Mouse (Mus musculus) hematopoietic stem cell, adult 5-6 weeks (primary cell): ENCODE measurements around the gene Atp11c. TPM values are rescaled to one million over a fixed set of nuclear protein-coding genes. Genes with fewer than 3 reads are reported as not detected.

ENCODE experiments used
- ATAC-seq, 2 experiments: fragments of 125-278 bp in 1 of 2; replicated peaks in 1 of 2; 2 replicates each; pipeline ENCODE4 v1.8.0; 2016 to 2017; ENCODE audit warnings: inconsistent platforms in 2 of 2, mild to moderate bottlenecking in 2 of 2, moderate number of reproducible peaks in 2 of 2, low read depth in 1 of 2, moderate TSS enrichment in 1 of 2; ENCODE audit not compliant: low FRiP score in 2 of 2, poor library complexity in 2 of 2, severe bottlenecking in 2 of 2, insufficient read depth in 1 of 2, low TSS enrichment in 1 of 2
- total RNA-seq: library from RNA; stranded (forward); fragments of 172-1452, 232-1000 nt; gene quantifications from 2 replicates; pipeline ENCODE4 v1.2.3, GENCODE M21; 2017

The Atp11c gene
- total RNA-seq, 1 experiment from 2014 or later, result 40.0 TPM

DNA sequence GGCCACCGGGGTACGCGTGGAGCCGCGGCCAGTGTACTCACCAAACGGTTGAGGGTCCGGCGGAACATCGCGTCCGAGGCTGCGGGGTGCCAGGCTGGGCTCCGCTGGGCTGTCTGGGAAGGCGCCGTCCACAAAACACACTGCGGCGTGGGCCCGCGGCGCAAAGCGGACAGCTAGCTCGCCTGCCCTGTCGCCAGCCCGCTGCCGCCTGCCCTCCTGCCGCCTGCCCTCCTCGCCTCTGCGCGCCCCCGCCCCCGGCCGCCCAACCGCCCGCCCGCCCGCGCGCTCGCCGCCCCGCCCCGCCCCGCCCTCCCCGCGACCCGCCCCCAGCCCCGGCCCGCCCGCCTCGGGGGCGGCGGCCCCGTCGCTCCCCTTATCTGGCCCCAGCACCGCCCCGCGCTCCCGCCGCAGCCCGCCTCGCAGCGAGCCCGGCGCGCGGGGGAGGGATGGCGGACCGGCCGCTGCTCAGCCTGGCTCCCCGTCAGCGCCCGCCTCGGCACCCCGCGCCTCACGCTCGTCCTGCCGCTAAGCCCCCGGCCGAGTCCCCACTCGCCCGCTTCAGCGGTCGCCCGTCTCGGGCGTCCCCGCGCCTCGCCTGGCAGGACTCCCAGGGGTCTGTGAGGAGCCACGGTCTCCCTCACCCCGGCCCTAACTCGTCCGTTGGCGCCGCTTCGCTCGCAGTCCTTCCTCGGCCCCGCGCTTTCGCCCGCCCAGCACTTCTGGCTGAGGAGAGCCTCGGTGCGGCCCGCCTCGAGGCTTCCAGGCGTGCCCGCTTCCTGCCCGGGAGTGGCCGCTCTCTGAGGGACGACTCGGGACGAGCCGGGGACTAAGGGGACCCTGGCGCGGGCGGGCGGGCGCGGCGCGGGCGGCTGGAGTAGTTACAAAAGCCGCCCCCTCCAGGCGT is 188.5 kb downstream of the Atp11c start:
- ATAC-seq, result peak in 1 of 2 experiments; percentile 46; a peak in 2 of 4 replicates

DNA sequence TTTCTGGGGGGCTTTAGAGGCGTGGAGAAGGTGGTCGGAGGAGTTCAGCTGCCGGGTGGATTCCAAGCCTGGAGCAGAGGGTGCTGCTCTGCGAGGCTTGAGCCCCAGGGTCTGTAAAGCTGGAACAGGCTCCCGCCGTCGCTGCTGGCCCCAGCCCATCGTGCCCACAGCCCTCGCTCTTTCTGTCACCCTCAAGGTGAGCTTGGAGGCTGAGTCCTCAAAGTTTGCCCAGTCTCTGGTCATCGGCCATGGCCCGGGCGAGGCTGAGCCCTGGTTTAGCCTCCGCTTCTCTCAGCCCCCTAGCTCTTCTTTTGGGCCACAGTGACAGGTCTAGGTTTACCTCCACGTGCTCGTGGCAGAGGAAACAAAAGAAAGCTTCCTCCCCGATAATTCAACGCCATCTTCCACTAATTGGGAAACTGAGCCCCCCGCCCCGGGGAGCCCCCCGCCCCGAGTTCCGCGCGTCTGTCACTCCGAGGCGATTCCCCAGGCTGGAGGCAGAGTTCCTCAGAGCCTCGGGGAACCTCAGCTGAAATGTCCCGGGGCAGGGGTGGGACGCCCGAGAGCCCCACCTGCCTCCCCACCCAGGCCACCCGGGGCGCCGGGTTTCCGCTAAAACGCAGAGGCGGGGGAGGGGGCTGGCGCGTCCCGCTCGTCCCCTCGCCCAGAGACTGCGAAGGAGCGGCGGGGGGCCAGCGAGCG is 189.3 kb downstream of the Atp11c start:
- no peak; a peak in 1 of 4 replicates for ATAC-seq

GRCm38 (mm10) chrX:60394292-60394691 is 198.2 kb downstream of the Atp11c start:
- ATAC-seq, result no peak

DNA sequence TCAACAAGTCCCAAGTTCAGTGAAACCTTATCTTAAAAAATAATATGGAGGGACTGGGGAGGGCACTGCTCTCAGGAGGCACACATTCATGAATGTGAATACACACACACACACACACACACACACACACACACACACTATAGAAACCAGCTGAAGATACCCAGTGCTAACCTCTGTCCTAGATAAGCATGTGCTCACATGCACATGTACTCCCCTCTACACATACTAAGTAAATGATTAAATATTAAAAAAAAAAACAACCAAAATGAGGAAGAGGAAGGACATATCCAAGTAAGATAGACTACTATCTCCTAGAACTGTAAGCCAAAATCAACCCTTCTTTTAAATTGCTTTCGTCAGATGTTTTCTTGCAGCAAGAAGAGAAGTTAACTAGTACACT is 205.6 kb downstream of the Atp11c start:
- no peak for ATAC-seq

GRCm38 (mm10) chrX:60381711-60382110 is 210.8 kb downstream of the Atp11c start:
- ATAC-seq, result no peak

- ATAC-seq, result no peak
Observed at GRCm38 (mm10) chrX:60380386-60380785, 212.1 kb downstream of the Atp11c start.

DNA sequence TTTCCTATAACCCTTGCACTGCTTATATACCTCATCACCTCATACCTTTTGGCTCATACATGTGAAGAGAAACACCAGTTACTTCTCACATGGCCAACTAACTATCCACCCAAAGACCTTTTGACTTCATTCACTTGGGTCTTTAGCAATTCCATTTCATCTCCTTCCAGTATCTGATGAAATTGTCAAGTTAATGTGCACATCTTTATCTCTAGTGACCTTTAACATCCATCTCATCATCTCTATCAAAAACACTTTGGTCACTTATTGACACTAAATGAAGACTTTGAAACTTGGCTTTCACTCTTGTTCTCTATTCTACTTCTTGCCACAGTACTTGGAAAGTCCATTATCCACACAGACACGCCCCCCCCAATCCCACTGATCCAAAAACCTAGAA is 243.8 kb downstream of the Atp11c start:
- no peak for ATAC-seq

- ATAC-seq, result no peak; a peak in 2 of 4 replicates
Observed at GRCm38 (mm10) chrX:60345447-60345846, 247.1 kb downstream of the Atp11c start.

- ATAC-seq, result no peak
Observed at GRCm38 (mm10) chrX:60344991-60345390, 247.5 kb downstream of the Atp11c start.

GRCm38 (mm10) chrX:60329735-60330134 is 262.8 kb downstream of the Atp11c start:
- no peak for ATAC-seq

DNA sequence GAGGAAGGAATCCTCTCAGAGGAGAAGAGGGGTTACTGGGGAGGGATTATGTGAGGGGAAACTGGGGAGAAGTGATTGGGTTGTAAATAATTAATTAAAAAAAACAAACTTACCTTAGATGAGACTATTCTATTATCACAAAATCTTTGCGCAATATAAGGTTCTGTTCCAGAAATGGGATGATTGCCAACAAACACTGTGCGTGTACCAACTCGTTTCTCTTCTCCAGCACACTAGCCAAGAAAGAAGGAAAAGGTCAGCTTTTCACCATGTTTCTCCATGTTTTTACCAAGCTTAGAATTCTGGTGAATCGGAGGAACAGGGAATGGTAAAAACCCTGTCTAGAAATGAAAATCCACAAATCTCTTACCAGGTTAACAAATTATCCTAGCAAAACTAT is 271.2 kb downstream of the Atp11c start:
- no peak for ATAC-seq

- no peak for ATAC-seq
Observed at GRCm38 (mm10) chrX:60317661-60318060, 274.8 kb downstream of the Atp11c start.

DNA sequence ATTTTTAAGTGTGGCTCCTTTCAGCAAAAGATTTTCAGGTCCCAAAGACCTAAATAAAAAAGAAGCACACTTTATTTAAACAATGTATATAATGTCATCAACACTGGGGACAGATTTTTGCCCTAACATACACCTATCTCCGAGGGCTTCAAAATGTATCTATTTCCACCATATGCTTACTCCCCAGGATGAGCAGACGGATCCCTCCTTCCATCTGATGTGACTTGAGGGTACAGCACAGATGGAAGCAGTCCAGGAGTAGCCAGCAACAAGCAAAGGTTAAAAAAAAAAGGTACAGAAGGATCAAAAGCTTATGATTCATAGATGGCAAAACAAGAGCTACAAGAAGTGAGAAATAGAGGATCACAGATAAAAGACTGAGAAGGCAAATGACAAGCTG is 300.2 kb downstream of the Atp11c start:
- ATAC-seq, result no peak

- no peak for ATAC-seq
Observed at GRCm38 (mm10) chrX:60255346-60255745, 337.2 kb downstream of the Atp11c start.

DNA sequence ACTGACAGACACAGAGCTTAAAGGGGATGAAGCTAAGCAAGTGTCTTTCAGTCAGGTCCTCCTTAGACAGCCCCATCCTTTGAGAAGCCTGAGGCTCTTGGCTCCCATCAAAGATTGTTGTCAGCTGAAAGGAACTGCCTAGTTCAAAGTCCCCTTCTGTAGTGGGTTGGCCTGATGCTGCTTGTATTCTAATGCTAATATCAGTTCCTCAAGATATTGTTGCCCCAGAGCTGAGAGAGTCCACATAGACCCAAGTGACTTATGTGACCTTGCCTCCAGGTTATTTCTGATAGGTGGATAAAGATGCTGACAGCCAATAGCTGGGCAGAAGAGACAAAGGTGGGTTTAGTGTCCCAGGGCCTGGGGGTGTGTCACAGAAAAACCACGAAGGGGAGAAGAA is 404.8 kb downstream of the Atp11c start:
- no peak for ATAC-seq

GRCm38 (mm10) chrX:60182611-60183010 is 409.9 kb downstream of the Atp11c start:
- ATAC-seq, result no peak

DNA sequence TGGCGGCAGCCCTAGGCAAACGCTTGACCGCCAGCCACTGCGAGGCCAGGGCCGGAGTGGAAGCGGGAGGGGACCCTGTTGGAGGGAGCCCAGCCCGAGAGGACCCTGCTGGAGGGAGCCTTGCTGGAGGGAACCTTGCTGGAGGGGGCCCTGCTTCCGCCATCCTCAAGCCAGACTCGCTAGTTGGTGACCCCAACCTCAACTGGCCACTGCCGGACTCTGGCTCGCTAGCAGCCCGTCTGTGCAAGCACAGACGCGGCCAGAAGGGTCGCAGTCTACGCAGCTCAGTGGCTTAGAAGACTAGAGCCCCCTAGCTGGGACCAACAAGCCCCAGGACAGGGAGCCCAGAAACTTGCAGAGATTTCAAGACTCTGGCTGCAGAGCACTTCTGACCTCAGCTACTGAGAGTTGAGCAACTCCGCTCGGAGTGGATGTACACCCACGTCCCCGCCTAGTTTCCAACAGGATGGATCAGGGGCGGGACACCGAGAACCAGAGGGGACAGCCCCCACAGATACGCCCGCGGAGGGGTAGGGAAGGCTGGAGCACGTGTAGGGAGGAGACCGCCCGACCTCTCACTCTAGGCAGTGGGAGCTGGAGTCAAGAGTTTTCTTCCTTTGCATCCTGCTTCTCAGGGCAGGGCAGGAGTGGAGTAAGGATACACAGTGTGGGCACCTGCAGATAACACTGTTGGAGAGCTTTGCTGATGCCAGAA is 413.6 kb downstream of the Atp11c start, which contains the start of gene Mcf2:
Gene Mcf2 (minus strand): TSS at position 346 of the 715 bp plus-strand sequence.
- peak; percentile 32 to 43; a peak in 3 of 4 replicates for ATAC-seq
